Mouse (Mus musculus): ENCODE results near the gene Cox6b1.

GRCm38 (mm10) chr7:30664529-30665200, 38.7 kb upstream of the Cox6b1 start, which contains the start of gene Haus5:
- peak; percentile 23 for TF ChIP-seq MAX (IDR thresholded peaks at IDR 0.05)
- TF ChIP-seq CTCF (IDR thresholded peaks at IDR 0.05; ENCODE audit: control insufficient read depth, insufficient read depth, insufficient read length): no peak
- no peak for TF ChIP-seq MYOD1 (IDR thresholded peaks at IDR 0.05; ENCODE audit: control insufficient read depth, insufficient read length, low read depth)
- no peak for TF ChIP-seq USF1 (IDR thresholded peaks at IDR 0.05; ENCODE audit: low read depth)
